Mouse (Mus musculus) urinary bladder, postnatal 4 days (tissue): Measurements from ENCODE around the gene Cep41.

Experiments
- DNase-seq, 2 experiments: peaks; one replicate each; pipeline ENCODE4 v3.0.0; 2021 to 2022; ENCODE audit warnings: low spot score in 2 of 2

Gene Cep41

GRCm38 (mm10) chr6:30693350-30693991, at the start of gene Cep41:
Cep41 (minus strand) TSS chr6:30693749.
- DNase-seq: peak; percentile 95

- no peak for DNase-seq
Measured at GRCm38 (mm10) chr6:30739177-30739747, 45.7 kb upstream of the Cep41 start.

- no peak for DNase-seq
Measured at GRCm38 (mm10) chr6:30738464-30739006, 45.0 kb upstream of the Cep41 start.

- DNase-seq: peak; percentile 73 to 81
Measured at GRCm38 (mm10) chr6:30737548-30738463, 44.3 kb upstream of the Cep41 start.

GRCm38 (mm10) chr6:30736864-30737547, 43.5 kb upstream of the Cep41 start:
- peak; percentile 72 to 80 for DNase-seq

- DNase-seq: no peak
Measured at GRCm38 (mm10) chr6:30736372-30736762, 42.8 kb upstream of the Cep41 start.

- no peak for DNase-seq
Measured at GRCm38 (mm10) chr6:30735728-30736371, 42.3 kb upstream of the Cep41 start.

GRCm38 (mm10) chr6:30734988-30735727, 41.6 kb upstream of the Cep41 start:
- no peak for DNase-seq

GRCm38 (mm10) chr6:30734465-30734864, 40.9 kb upstream of the Cep41 start:
- DNase-seq: no peak

- no peak for DNase-seq
Measured at GRCm38 (mm10) chr6:30732571-30733130, 39.1 kb upstream of the Cep41 start.

GRCm38 (mm10) chr6:30730301-30730971, 36.9 kb upstream of the Cep41 start:
- DNase-seq: no peak

- no peak for DNase-seq
Measured at GRCm38 (mm10) chr6:30723331-30723730, 29.8 kb upstream of the Cep41 start, which contains the start of gene Mest. Mest (plus strand) TSS chr6:30723547.

GRCm38 (mm10) chr6:30722385-30723164, 29.0 kb upstream of the Cep41 start:
- no peak for DNase-seq

- no peak for DNase-seq
Measured at GRCm38 (mm10) chr6:30716796-30717195, 23.2 kb upstream of the Cep41 start.

- no peak for DNase-seq
Measured at GRCm38 (mm10) chr6:30714891-30715471, 21.4 kb upstream of the Cep41 start.

- no peak for DNase-seq
Measured at GRCm38 (mm10) chr6:30713896-30714295, 20.3 kb upstream of the Cep41 start.

- DNase-seq: no peak
Measured at GRCm38 (mm10) chr6:30713455-30713854, 19.9 kb upstream of the Cep41 start.

- DNase-seq: no peak
Measured at GRCm38 (mm10) chr6:30712484-30712883, 18.9 kb upstream of the Cep41 start.
